Mouse (Mus musculus) adrenal gland, adult 10 weeks (tissue): ENCODE measurements around the gene Gm21874. TPM values are rescaled to one million over a fixed set of nuclear protein-coding genes. Genes with fewer than 3 reads are reported as not detected.

Source experiments
- polyA plus RNA-seq: library from polyadenylated mRNA; stranded (reverse); fragments of 350-450 nt; fragmentation: Illumina TruSeq; extraction: RNeasy Lipid Tissue Mini Kit (QIAGEN cat#74804); gene quantifications from one replicate; pipeline ENCODE4 v1.2.3, GENCODE M21; 2014; ENCODE audit warnings: low read depth, low replicate concordance

Gene Gm21874
- not detected for polyA plus RNA-seq

GRCm38 (mm10) chrY:9416048-9416447 is at the start of gene Gm21874:
Gm21874 (minus strand) TSS chrY:9416148.

Other genes starting within 250 kb of the Gm21874 start
- gene Gm21721, start 214.0 kb downstream of the Gm21874 start, polyA plus RNA-seq: not detected
- gene Gm21812, start 69.0 kb downstream of the Gm21874 start, polyA plus RNA-seq: not detected